Mouse (Mus musculus) intestine, embryonic 15.5 days (tissue): Measurements from ENCODE around the gene Gm21586. TPM values are rescaled to one million over a fixed set of nuclear protein-coding genes. Genes with fewer than 3 reads are reported as not detected.
"Not testable (repeated sequence)": the region's sequence is repeated elsewhere in the genome, so short reads cannot be mapped to it uniquely, and the experiment has no call there.

Experiments
- ATAC-seq: fragments of 200-750 bp; cut with Nextera tagmentation; 2 replicates; pipeline ENCODE4 v1.8.0; 2017; ENCODE audit warnings: moderate TSS enrichment, moderate library complexity
- H3K27ac ChIP-seq: fragments of 300-500 bp; sonication (generic); 2 replicates; pipeline ENCODE4 v1.5.1; 2015; ENCODE audit warnings: mild to moderate bottlenecking, inconsistent platforms
- H3K27me3 ChIP-seq: fragments of 300-500 bp; sonication (generic); replicated peaks from 2 replicates; pipeline ENCODE4 v1.6.1; 2015; ENCODE audit warnings: inconsistent platforms
- H3K36me3 ChIP-seq: fragments of 300-500 bp; sonication (generic); 2 replicates; pipeline ENCODE4 v1.6.1; 2015; ENCODE audit warnings: inconsistent platforms
- H3K4me1 ChIP-seq: fragments of 300-500 bp; sonication (generic); replicated peaks from 2 replicates; pipeline ENCODE4 v1.6.1; 2015; ENCODE audit warnings: inconsistent platforms
- H3K4me2 ChIP-seq: fragments of 300-500 bp; sonication (generic); replicated peaks from 2 replicates; pipeline ENCODE4 v1.6.1; 2015; ENCODE audit warnings: mild to moderate bottlenecking, inconsistent platforms
- H3K4me3 ChIP-seq: fragments of 300-500 bp; sonication (generic); replicated peaks from 2 replicates; pipeline ENCODE4 v1.5.1; 2015; ENCODE audit warnings: inconsistent platforms
- H3K9ac ChIP-seq: fragments of 300-500 bp; sonication (generic); 2 replicates; pipeline ENCODE4 v1.6.1; 2015; ENCODE audit warnings: inconsistent platforms
- H3K9me3 ChIP-seq: fragments of 300-500 bp; sonication (generic); 2 replicates; pipeline ENCODE4 v1.6.1; 2016; ENCODE audit warnings: inconsistent platforms
- WGBS: fragments of 180-500 bp; shearing (Covaris S2); methylation state at CpG from one replicate; pipeline ENCODE4 v1.1.7; 2015; 5-methylcytosine and 5-hydroxymethylcytosine counted together
- polyA plus RNA-seq: library from polyadenylated mRNA; unstranded; fragments of >200 nt; fragmentation: Nextera tagmentation; extraction: Ambion mirVana; gene quantifications from 2 replicates; pipeline ENCODE4 v1.2.1, GENCODE M21; 2015

Gene Gm21586
- polyA plus RNA-seq, result not detected in 2 replicates

DNA sequence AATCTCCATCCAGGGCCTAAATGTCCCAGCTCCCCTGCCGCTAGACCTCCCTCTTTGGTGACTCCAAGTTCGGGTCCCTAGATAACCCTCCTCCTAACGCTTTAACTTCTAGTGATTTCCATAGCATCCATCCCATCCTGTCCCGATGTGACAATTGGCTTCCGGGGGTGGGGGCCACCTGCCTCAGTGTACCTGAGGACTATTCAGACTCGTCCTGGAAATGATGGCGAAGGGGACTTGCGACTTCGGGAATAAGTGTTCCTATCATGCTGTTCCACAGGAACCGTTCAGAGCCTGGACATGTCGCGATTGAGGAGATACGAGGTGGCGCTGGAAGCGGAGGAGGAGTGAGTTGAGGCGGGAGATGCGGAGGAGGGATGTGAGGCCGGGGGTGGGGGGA lies at the start of gene Gm21586:
Gene Gm21586, plus strand, starts transcription at position 301 of the 400 bp plus-strand sequence.
- ATAC-seq, H3K27me3 ChIP-seq, H3K9me3 ChIP-seq, H3K9ac ChIP-seq, H3K36me3 ChIP-seq, H3K4me1 ChIP-seq, H3K4me2 ChIP-seq, H3K4me3 ChIP-seq, H3K27ac ChIP-seq: not testable (repeated sequence)
- WGBS, result no CpG with 5 or more reads among the region's 18 CpGs

DNA sequence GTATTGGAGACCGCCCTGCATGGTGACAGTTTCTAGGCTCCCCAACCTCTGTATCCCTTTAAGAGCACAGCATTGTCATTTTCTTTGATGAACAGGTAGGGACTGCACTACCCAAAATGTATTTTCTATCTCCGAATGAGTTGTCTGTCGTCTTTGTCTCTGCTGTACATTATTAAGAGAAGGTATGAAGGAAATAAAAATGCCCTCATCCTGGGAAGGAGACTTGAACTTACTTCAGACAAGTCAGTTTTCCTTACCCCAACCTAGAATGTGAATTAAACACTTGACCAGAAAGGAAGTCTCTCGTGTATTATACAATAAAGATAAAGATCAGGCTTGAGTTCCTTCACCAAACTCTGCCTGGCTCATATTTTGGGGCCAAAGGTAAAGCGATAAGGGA lies 27.3 kb downstream of the Gm21586 start, which contains the start of gene Gm2163:
Gene Gm2163, plus strand, starts transcription at position 301 of the 400 bp plus-strand sequence.
- H3K27ac ChIP-seq, result not testable (repeated sequence)

More for the DNA sequence above, 27.3 kb downstream of the Gm21586 start, which contains the start of gene Gm2163:
- H3K4me1 ChIP-seq, H3K4me2 ChIP-seq, H3K4me3 ChIP-seq, H3K9ac ChIP-seq, ATAC-seq, H3K9me3 ChIP-seq, H3K27me3 ChIP-seq, H3K36me3 ChIP-seq: not testable (repeated sequence)
- WGBS, result no CpG with 5 or more reads among the region's 5 CpGs

Other genes with a start within 250 kb of the Gm21586 start
- not detected in 2 replicates for gene Gm10600, start 198.7 kb upstream of the Gm21586 start, polyA plus RNA-seq
- gene Ccl21b, start 183.6 kb upstream of the Gm21586 start, polyA plus RNA-seq, result not detected in 2 replicates
- gene Gm21953, start 145.1 kb upstream of the Gm21586 start, polyA plus RNA-seq, result not detected in 2 replicates
- not detected in 2 replicates for gene Fam205a3, start 121.0 kb upstream of the Gm21586 start, polyA plus RNA-seq
- gene Gm2163, start 27.4 kb downstream of the Gm21586 start, polyA plus RNA-seq, result not detected in 2 replicates
- gene Fam205a2, start 88.8 kb downstream of the Gm21586 start, polyA plus RNA-seq, result not detected in 2 replicates
- not detected in 2 replicates for gene Gm10591, start 172.8 kb downstream of the Gm21586 start, polyA plus RNA-seq
- gene Gm2564, start 190.3 kb downstream of the Gm21586 start, polyA plus RNA-seq, result 0.58 TPM in 1 of 2 replicates, not detected in the other
- not detected in 2 replicates for gene Ccl27b, start 215.9 kb downstream of the Gm21586 start, polyA plus RNA-seq
- not detected in 2 replicates for gene Il11ra2, start 222.5 kb downstream of the Gm21586 start, polyA plus RNA-seq